Mouse (Mus musculus) kidney, embryonic 15.5 days (tissue): Measurements from ENCODE around the gene Olfr1453. TPM values are rescaled to one million over a fixed set of nuclear protein-coding genes. Genes with fewer than 3 reads are reported as not detected.
"Not testable (repeated sequence)": the region's sequence is repeated elsewhere in the genome, so short reads cannot be mapped to it uniquely, and the experiment has no call there.

Source experiments
- ATAC-seq: fragments of 200-750 bp; cut with Nextera tagmentation; replicated peaks from 2 replicates; pipeline ENCODE4 v1.8.0; 2017; ENCODE audit warnings: moderate TSS enrichment; ENCODE audit not compliant: low FRiP score
- H3K27ac ChIP-seq: fragments of 300-500 bp; sonication (generic); 2 replicates; pipeline ENCODE4 v1.5.1; 2015; ENCODE audit warnings: mild to moderate bottlenecking, inconsistent platforms
- H3K27me3 ChIP-seq: fragments of 300-500 bp; sonication (generic); 2 replicates; pipeline ENCODE4 v1.6.1; 2015; ENCODE audit warnings: inconsistent platforms
- H3K36me3 ChIP-seq: fragments of 300-500 bp; sonication (generic); 2 replicates; pipeline ENCODE4 v1.6.1; 2015; ENCODE audit warnings: inconsistent platforms
- H3K4me1 ChIP-seq: fragments of 300-500 bp; sonication (generic); 2 replicates; pipeline ENCODE4 v1.6.1; 2015; ENCODE audit warnings: inconsistent platforms
- H3K4me2 ChIP-seq: fragments of 300-500 bp; sonication (generic); 2 replicates; pipeline ENCODE4 v1.6.1; 2015; ENCODE audit warnings: moderate library complexity, mild to moderate bottlenecking, inconsistent platforms
- H3K4me3 ChIP-seq: fragments of 300-500 bp; sonication (generic); replicated peaks from 2 replicates; pipeline ENCODE4 v1.5.1; 2015; ENCODE audit warnings: mild to moderate bottlenecking, inconsistent platforms
- H3K9ac ChIP-seq: fragments of 300-500 bp; sonication (generic); 2 replicates; pipeline ENCODE4 v1.6.1; 2015; ENCODE audit warnings: mild to moderate bottlenecking, inconsistent platforms
- H3K9me3 ChIP-seq: fragments of 300-500 bp; sonication (generic); replicated peaks from 2 replicates; pipeline ENCODE4 v1.6.1; 2016; ENCODE audit warnings: inconsistent platforms
- WGBS: fragments of 180-500 bp; shearing (Covaris S2); methylation state at CpG from one replicate; pipeline ENCODE4 v1.1.7; 2015; ENCODE audit warnings: mixed read lengths; 5-methylcytosine and 5-hydroxymethylcytosine counted together
- polyA plus RNA-seq: library from polyadenylated mRNA; unstranded; fragments of >200 nt; fragmentation: Nextera tagmentation; extraction: Ambion mirVana; gene quantifications from 2 replicates; pipeline ENCODE4 v1.2.1, GENCODE M21; 2015

Olfr1453 gene
- not detected in 2 replicates for polyA plus RNA-seq

GRCm38 (mm10) chr19:13028227-13028626 lies at the start of gene Olfr1453:
Gene Olfr1453, minus strand, starts transcription at chr19:13028327.
- Histone ChIP-seq H3K36me3 (no peaks in the 10 kb centered on the region), H3K4me3 (no peak within 1 kb of the TSS), H3K9me3 (no peaks in the 10 kb centered on the region), H3K4me2 (no peak within 1 kb of the TSS), H3K27me3 (no peaks in the 10 kb centered on the region), H3K27ac (no peak within 1 kb of the TSS), H3K4me1 (no peaks in the 10 kb centered on the region), H3K9ac (no peak within 1 kb of the TSS)
- ATAC-seq, result no peak
- WGBS, result 51% methylated on average over 1 of the region's 1 CpGs

GRCm38 (mm10) chr19:13060310-13060709 lies 32.2 kb upstream of the Olfr1453 start, which contains the start of gene Olfr1454:
Gene Olfr1454, plus strand, starts transcription at chr19:13060610.
- H3K27ac ChIP-seq, result no peak within 1 kb of the TSS
- peaks cover 5% of the 10 kb centered on the region; the same call in 1 of the 2 replicates for H3K9me3 ChIP-seq
- H3K27me3 ChIP-seq, result no peaks in the 10 kb centered on the region
- no peak within 1 kb of the TSS for H3K9ac ChIP-seq
- H3K4me3 ChIP-seq, result no peak within 1 kb of the TSS
- WGBS, result 64% methylated on average over 2 of the region's 2 CpGs
- H3K36me3 ChIP-seq, result no peaks in the 10 kb centered on the region
- no peak within 1 kb of the TSS for H3K4me2 ChIP-seq
- no peaks in the 10 kb centered on the region for H3K4me1 ChIP-seq
- no peak for ATAC-seq

- H3K9ac ChIP-seq, result no peak within 1 kb of the TSS
- no peaks in the 10 kb centered on the region for H3K4me1 ChIP-seq
- no peak within 1 kb of the TSS for H3K27ac ChIP-seq
- ATAC-seq, result no peak
- WGBS, result 70% methylated on average over 2 of the region's 2 CpGs
- H3K4me3 ChIP-seq, result no peak within 1 kb of the TSS
- H3K4me2 ChIP-seq, result no peak within 1 kb of the TSS
- no peaks in the 10 kb centered on the region for H3K36me3 ChIP-seq
- H3K27me3 ChIP-seq, result no peaks in the 10 kb centered on the region
- H3K9me3 ChIP-seq, result 0 out of 2 replicates have a peak, but pooled peaks cover 6% of the 10 kb centered on the region
These were observed 33.4 kb downstream of the Olfr1453 start, which contains the start of gene Olfr1451 for GRCm38 (mm10) chr19:12994714-12995113. Gene Olfr1451, plus strand, starts transcription at chr19:12995014.

GRCm38 (mm10) chr19:12992316-12992715 lies 35.8 kb downstream of the Olfr1453 start:
- not testable (repeated sequence) for H3K4me3 ChIP-seq, H3K36me3 ChIP-seq, H3K27me3 ChIP-seq, H3K9me3 ChIP-seq, H3K9ac ChIP-seq, H3K4me2 ChIP-seq, H3K27ac ChIP-seq, ATAC-seq, H3K4me1 ChIP-seq
- WGBS, result 90% methylated on average over 4 of the region's 4 CpGs

Other genes with a start within 250 kb of the Olfr1453 start
- 15.1 and 15.9 TPM in 2 replicates for gene Zfp91, start 232.2 kb downstream of the Olfr1453 start, polyA plus RNA-seq
- 1.3 and 1.4 TPM in 2 replicates for gene Lpxn, start 232.1 kb downstream of the Olfr1453 start, polyA plus RNA-seq
- gene Gm5244, start 181.6 kb downstream of the Olfr1453 start, polyA plus RNA-seq, result not detected in 2 replicates
- not detected in 2 replicates for gene Olfr1444, start 171.0 kb downstream of the Olfr1453 start, polyA plus RNA-seq
- not detected in 2 replicates for gene Olfr1445, start 144.5 kb downstream of the Olfr1453 start, polyA plus RNA-seq
- not detected in 2 replicates for gene Olfr1446, start 134.8 kb downstream of the Olfr1453 start, polyA plus RNA-seq
- not detected in 2 replicates for gene Olfr1447, start 124.6 kb downstream of the Olfr1453 start, polyA plus RNA-seq
- gene Olfr1448, start 103.9 kb downstream of the Olfr1453 start, polyA plus RNA-seq, result not detected in 2 replicates
- not detected in 2 replicates for gene Olfr1449, start 97.5 kb downstream of the Olfr1453 start, polyA plus RNA-seq
- gene Olfr1450, start 78.1 kb downstream of the Olfr1453 start, polyA plus RNA-seq, result not detected in 2 replicates
- not detected in 2 replicates for gene Olfr1451, start 33.3 kb downstream of the Olfr1453 start, polyA plus RNA-seq
- not detected in 2 replicates for gene Olfr1454, start 32.3 kb upstream of the Olfr1453 start, polyA plus RNA-seq
- not detected in 2 replicates for gene Olfr1457, start 69.6 kb upstream of the Olfr1453 start, polyA plus RNA-seq
- gene Olfr1458, start 78.4 kb upstream of the Olfr1453 start, polyA plus RNA-seq, result not detected in 2 replicates
- gene Olfr1459, start 121.2 kb upstream of the Olfr1453 start, polyA plus RNA-seq, result not detected in 2 replicates
- not detected in 2 replicates for gene Olfr1461, start 134.7 kb upstream of the Olfr1453 start, polyA plus RNA-seq
- gene Olfr1462, start 157.4 kb upstream of the Olfr1453 start, polyA plus RNA-seq, result not detected in 2 replicates
- gene Olfr1463, start 203.0 kb upstream of the Olfr1453 start, polyA plus RNA-seq, result not detected in 2 replicates